Mouse (Mus musculus) CH12.LX (cell line): ENCODE data around the gene Abtb1.

Source experiments
- CTCF ChIP-seq, 2 experiments: IDR thresholded peaks in 1 of 2; conservative IDR thresholded peaks in 1 of 2; 2 replicates each; pipeline ENCODE4 v1.5.1; 2011 to 2012; ENCODE audit warnings: low read depth in 2 of 2, low read length in 2 of 2, improper control_type of control experiment in 1 of 2, inconsistent platforms in 1 of 2, mild to moderate bottlenecking in 1 of 2, moderate library complexity in 1 of 2
- JUND ChIP-seq: conservative IDR thresholded peaks from 2 replicates; pipeline ENCODE4 v1.6.1; 2011; ENCODE audit warnings: low read depth, low read length, improper control_type of control experiment
- MXI1 ChIP-seq: IDR thresholded peaks from 2 replicates; pipeline ENCODE4 v1.6.1; 2011; ENCODE audit warnings: mild to moderate bottlenecking, low read depth, low read length, improper control_type of control experiment
- NRF1 ChIP-seq: IDR thresholded peaks from 2 replicates; pipeline ENCODE4 v1.6.1; 2014; ENCODE audit warnings: low read depth, mild to moderate bottlenecking, inconsistent platforms, low read length, improper control_type of control experiment, moderate library complexity
- POLR2A ChIP-seq: IDR thresholded peaks from 2 replicates; pipeline ENCODE4 v1.6.1; 2011; ENCODE audit warnings: low read depth, mild to moderate bottlenecking, improper control_type of control experiment, low read length
- RCOR1 ChIP-seq: conservative IDR thresholded peaks from 2 replicates; pipeline ENCODE4 v1.6.1; 2012; ENCODE audit warnings: low read depth, mild to moderate bottlenecking, inconsistent platforms, low read length, improper control_type of control experiment
- UBTF ChIP-seq: IDR thresholded peaks from 2 replicates; pipeline ENCODE4 v1.6.1; 2012; ENCODE audit warnings: low read depth, mild to moderate bottlenecking, inconsistent platforms, low read length, improper control_type of control experiment, moderate library complexity

DNA sequence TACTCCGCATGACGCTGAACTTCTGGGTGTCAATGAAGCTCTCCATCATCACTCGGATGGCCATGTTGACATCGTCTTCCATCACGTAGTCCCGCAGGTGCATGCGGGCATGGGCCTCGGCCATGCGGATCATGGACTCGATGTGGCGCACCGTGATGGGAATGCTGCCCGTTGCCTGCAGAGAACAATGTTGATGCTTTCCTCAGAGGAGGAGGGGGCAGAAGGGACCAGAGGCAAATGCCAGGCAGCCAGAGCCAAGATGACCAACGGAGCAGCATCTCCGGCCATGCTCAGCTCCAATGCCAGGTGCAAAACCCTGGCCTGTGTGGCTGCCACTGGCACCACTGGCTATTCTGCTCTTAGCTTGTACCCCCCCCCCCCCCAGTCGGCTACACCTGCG lies 42.9 kb upstream of the Abtb1 start:
- TF ChIP-seq NRF1 = no peak
- TF ChIP-seq CTCF (conservative IDR thresholded peaks at IDR 0.05 in 1 of 2, IDR thresholded peaks at IDR 0.05 in 1 of 2; ENCODE audit: low read depth in 2 of 2, low read length in 2 of 2) = no peak
- TF ChIP-seq UBTF = no peak
- no peak for TF ChIP-seq JUND
- TF ChIP-seq RCOR1 = no peak
- no peak for TF ChIP-seq MXI1
- TF ChIP-seq POLR2A = no peak
